Mouse (Mus musculus) spleen, postnatal 4 days (tissue): ENCODE results near the gene Dact3.
A peak's percentile ranks its signal among the peaks of the same experiment; 100 is the strongest.

Source experiments
- DNase-seq, 2 experiments: peaks; one replicate each; pipeline ENCODE4 v3.0.0; 2022; ENCODE audit warnings: low spot score in 2 of 2

The Dact3 gene

GRCm38 (mm10) chr7:16891641-16892351, 16.7 kb downstream of the Dact3 start, which contains the start of gene Gng8:
Gene Gng8 (plus strand): TSS chr7:16891786.
- peak; percentile 81 to 94 for DNase-seq

DNA sequence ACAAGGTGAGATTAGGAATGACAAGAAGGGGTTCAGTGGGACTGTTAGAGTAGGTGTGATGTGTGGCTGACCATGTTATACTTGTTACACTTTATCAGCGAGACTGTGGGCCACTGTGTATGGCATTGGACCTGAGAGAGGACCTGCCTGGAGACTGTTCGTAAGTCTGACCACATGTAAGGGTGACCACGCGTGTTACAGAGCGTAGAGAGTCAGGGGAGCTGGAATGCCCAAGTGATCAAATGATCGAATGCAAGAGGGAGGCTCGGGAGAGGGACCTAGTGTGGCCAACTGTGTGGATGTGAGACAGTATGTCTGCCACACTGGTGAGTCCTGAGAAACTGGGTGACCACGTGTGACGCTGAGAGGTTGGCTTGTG, 17.2 kb downstream of the Dact3 start:
- DNase-seq = no peak

GRCm38 (mm10) chr7:16893612-16894011, 18.5 kb downstream of the Dact3 start:
- DNase-seq = no peak

DNA sequence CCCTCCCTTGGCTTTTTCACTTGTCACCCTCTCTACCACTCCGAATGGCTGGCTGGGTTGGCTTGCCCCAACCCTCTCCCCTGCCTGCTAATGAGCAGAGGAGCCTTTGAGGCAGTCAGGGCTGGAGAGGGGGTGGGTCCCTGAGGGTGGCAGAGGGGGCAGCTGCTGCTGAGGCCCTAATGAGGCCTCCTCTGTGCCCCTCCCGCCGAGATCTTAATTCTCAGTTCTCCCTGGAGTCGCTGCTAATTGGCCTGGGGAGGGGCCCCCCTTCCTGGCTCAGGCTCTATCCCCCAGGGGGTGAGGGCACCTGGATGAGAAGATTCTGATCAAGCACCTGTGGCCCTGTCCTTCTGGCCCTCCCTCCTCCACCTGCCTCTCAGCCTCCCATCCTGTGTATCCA, 19.2 kb downstream of the Dact3 start:
- DNase-seq = no peak

DNA sequence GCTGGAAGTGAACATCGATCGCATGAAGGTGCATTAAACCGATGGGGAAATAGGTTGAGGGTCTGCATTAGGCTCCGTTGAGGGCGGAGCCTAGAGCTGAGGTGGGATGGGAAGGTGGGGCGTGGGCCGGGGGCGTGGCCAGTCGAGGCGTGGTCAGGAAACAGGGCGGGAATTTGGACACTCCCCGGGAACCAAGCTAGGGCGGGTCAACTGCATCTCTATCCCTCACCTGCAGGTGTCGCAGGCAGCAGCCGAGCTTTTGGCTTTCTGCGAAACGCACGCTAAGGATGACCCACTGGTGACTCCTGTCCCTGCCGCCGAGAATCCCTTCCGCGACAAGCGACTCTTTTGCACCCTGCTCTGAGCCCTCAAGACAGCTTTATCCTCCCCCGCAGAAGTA, 19.9 kb downstream of the Dact3 start:
- DNase-seq = peak; percentile 69 to 87

- no peak for DNase-seq
These were observed 20.4 kb downstream of the Dact3 start for GRCm38 (mm10) chr7:16895511-16895910.

DNA sequence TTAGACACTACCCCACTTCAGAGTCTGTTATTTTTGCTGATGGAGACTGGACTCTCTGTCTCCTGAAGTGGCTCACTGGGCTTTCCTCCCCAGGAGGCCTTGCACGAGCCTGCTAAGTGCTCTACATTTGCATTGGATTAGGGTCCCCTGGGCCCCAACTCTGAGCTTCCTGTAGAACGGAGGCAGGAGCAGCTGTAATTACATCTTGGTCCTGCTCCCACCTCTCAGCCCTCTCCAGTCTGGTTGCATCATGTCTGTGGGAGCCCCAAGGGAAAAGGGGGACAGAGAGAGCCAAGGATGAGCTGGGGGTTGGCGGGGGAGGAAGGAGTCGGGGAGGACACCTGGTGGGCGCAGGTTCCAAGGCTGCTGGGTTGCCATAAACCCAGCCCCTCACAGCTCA, 25.4 kb downstream of the Dact3 start:
- DNase-seq = no peak

DNA sequence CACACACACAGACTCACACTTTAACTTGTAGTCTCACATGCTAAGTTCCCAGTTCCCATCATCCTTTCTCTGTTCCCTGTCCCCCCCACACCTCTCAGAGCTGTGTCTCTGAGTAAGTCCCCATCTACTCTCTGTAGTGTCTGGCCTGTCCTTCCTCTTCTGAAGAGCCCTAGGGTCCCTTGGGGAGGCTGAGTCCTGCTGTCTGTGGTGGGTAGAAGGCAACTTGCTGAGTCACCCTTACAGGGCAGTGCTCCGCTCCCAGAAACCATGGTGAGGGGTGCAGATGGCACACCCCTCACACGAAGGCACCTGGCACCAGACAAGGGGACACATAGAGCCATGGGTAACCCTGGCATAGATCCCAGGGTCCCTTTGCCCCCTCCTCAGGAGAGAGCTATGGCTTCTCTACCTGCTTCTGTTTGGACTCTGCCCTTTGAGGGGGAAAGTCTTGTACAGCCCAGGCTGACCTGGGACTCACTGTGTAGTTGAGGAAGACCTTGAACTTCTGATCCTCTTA, 28.4 kb downstream of the Dact3 start:
- no peak for DNase-seq

DNA sequence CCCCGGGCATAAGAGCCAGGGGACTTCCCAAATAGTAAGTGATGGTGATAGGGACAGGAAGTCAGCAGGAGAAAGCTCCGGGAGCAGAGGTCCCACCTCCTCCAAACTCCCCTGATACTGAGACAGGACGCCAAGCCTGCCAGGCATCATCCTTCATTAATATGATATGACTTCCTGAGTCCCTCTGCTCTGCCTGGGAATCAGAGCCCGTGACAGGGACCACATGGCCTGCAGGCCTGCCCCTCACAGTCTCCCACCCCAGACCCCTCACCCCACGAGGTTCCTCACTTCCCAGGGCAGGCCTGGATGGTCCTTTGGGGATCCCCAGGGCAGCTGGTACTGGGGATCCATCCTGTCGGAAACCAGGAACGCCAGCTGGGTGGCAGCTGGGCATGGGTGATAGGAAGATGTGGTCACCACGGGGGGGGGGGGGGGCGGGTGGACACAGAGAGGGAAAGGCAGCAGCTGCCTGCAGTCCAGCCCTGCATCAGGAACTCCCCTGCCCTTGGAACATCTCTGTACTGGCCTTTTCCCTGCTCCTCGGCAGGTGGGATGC, 29.1 kb downstream of the Dact3 start:
- no peak for DNase-seq

- DNase-seq = no peak
These were observed 30.4 kb downstream of the Dact3 start for GRCm38 (mm10) chr7:16905491-16906021.

DNA sequence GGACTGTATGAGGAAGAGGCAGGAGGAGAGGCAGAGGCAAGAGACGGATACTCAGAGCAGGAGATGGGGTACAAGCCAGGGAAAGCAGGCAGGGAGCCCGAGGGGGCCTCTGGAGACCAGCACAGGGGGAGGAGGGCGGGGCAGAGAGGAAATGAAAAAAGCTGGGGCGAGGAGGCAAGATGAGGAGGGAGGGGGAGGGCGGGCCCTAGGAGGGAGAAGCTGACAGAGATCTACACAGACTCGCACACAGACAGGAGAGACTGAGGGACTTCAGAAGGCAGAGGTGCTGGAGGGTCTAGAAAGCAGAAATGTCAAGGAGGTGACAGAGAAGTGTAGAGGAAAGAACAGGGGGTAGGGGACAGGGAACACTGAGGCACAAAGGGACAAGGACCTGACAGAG, 31.2 kb downstream of the Dact3 start, which contains the start of gene Ptgir:
Gene Ptgir, plus strand, starts transcription at position 210 of the 400 bp plus-strand sequence.
- no peak for DNase-seq

- DNase-seq = no peak
These were observed 31.9 kb downstream of the Dact3 start for GRCm38 (mm10) chr7:16906889-16907559.

- no peak for DNase-seq
These were observed 32.7 kb downstream of the Dact3 start for GRCm38 (mm10) chr7:16907842-16908241.

DNA sequence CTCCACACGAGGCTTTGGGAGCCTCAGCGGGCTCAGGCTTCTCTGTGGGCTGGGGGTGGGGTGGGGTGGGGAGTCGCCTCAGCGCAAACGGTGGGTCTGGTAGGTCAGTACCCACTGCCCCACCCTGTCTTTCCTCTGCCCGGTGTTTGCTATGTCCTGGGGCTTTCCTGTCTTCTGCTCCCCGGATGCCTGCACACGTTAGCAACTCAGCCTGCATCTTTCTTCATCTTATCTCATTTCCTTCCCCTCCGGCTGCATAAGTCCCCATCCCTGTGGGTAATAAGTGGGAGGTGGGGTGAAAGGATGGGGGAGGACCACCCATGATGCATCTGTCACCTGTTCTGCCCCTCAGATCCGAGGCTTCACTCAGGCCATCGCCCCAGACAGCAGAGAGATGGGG, 33.2 kb downstream of the Dact3 start:
- no peak for DNase-seq

- no peak for DNase-seq
These were observed 33.7 kb downstream of the Dact3 start for GRCm38 (mm10) chr7:16908859-16909258.

DNA sequence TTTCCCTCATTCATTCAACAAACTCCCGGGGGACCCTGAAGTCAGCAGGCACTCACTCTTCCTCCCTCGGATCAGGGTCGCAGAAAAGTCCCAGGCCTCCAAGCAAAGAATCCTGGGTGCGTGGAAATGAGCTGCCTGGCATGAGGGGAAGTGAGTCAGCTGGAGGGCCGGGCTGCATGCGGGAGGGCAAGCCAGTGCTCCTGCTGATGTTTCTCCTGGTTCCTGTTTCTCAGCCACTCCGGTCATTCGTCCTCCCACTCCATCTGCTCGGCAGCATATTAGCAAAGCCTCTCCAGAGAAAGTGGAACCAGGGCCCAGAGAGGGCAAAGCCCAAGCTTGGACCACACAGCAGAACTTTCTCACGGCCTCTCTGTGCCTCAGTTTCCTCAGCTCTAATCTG, 34.8 kb downstream of the Dact3 start:
- DNase-seq = peak in 1 of 2 experiments; percentile 66

DNA sequence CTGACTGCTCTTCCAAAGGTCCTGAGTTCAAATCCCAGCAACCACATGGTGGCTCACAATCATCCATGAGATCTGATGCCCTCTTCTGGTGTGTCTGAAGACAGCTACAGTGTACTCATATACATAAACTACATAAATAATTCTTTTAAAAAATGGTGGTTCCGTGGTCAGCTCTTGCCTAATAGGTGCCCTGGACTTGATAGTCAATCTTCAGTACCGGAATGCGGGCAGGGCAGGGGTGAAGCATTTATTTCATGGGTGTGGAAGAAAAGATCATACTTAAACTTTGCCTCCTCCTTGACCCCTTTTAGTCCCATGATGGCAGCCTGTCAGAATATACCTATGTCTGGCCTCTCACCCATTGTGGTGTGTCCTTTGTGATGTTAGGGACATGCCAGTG, 36.8 kb downstream of the Dact3 start:
- no peak for DNase-seq

- no peak for DNase-seq
These were observed 37.2 kb downstream of the Dact3 start for GRCm38 (mm10) chr7:16912360-16912759.

GRCm38 (mm10) chr7:16913806-16914452, 38.8 kb downstream of the Dact3 start:
- peak; percentile 69 to 87 for DNase-seq

DNA sequence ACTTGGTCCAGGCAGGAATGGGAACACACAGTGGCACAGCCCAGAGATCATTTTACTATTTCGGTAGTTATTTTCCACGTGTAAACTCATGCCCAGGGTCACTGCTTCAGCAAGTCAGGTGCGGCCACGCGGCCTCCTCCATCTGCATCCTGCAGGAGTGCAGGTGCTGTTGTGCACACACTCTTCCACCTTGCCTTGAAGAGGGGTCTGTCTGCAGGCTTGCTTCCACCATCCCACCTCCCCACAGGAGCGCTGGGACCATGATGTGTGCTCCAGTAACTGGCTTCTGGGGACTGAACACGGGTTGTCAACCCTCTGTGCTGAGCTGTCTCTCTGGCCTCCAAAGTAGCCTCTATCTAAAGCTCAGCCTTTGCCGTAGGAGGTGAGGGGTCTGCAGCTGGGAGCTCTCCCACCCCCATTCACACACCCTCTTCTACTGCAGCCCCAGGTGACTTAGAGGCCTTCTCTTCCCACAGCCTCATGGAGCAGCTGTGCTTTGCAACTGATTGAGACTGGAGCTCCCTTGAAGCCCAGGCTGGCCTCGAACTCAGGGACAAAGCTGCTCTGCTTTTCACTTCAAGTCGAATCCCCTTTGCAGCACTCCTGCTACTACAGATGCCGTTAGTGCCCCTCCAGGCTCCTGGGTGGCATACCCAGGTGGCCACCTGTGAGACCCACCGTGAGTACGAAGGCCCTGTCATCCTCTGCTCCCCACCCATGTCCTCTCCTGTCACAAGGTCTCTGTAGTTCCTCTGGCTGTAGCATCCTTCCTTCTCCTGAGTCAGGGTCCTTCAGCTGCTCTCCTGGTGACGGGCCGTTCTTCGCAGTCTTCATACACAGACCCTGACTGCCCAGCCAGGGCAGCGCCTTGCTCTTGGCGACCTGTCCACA, 39.6 kb downstream of the Dact3 start:
- DNase-seq = no peak
